Mouse (Mus musculus): ENCODE measurements around the gene Kxd1. TPM values are rescaled to one million over a fixed set of nuclear protein-coding genes. Genes with fewer than 3 reads are reported as not detected.
A peak's percentile ranks its signal among the peaks of the same experiment; 100 is the strongest.

Kxd1 gene
- 36.2 TPM in 2 replicates for polyA plus RNA-seq (2015; fragmentation: Nextera tagmentation; extraction: Ambion mirVana)

DNA sequence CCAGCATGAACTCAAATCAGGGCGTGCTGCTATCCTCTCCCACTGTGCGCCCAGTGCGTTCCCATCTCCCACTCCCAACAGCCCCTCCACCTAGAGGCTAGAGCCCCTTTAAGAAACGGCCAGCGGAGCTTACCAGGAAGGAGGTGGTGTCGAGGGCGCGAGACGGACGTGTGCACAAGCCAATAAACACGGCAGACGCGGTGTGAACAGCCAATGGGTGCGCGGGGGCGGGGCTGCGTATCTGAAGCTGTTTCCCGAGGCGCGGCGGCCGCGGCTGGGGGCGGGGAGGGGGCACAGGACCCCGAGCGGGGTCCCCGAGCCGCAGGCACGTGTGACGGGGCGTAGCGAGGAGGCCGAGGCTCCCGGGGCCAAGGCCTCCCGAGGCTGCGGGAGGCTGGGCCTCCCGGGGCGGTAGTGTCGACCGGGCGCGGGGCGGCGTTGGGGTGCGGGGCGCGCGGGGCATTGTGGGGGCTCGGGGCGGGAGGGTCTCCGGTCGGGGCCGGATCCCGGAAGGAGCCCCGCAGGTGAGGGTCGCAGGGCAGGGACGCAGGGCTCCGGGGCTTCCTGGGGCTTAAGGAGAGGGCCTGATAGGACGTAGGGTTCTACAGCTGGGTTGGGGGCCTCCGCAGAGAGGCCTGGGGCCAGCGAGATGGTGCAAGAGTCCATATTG, at the start of gene Kxd1, which contains the start of gene Fkbp8:
TSS of gene Kxd1 (minus strand) at position 445 of the 670 bp plus-strand sequence.
TSS of gene Fkbp8 (plus strand) at position 213 of the 670 bp plus-strand sequence.
- Histone ChIP-seq H3K4me3 (replicated peaks) (peak within 1 kb of the TSS; percentile 89), H3K27ac (peak within 1 kb of the TSS; percentile 92), H3K9me3 (replicated peaks) (no peaks in the 10 kb centered on the region), H3K27me3 (no peaks in the 10 kb centered on the region), H3K4me2 (peak within 1 kb of the TSS; percentile 79), H3K4me1 (replicated peaks) (peaks cover 61% of the 10 kb centered on the region), H3K36me3 (peaks cover 29% of the 10 kb centered on the region), H3K9ac (peak within 1 kb of the TSS; percentile 96)
- under 1% methylated on average over 57 of the region's 61 CpGs for WGBS (ENCODE audit: insufficient replicate concordance)
- ATAC-seq (ENCODE audit: low read depth), result peak; percentile 81
- DNase-seq, result peak; percentile 94

DNA sequence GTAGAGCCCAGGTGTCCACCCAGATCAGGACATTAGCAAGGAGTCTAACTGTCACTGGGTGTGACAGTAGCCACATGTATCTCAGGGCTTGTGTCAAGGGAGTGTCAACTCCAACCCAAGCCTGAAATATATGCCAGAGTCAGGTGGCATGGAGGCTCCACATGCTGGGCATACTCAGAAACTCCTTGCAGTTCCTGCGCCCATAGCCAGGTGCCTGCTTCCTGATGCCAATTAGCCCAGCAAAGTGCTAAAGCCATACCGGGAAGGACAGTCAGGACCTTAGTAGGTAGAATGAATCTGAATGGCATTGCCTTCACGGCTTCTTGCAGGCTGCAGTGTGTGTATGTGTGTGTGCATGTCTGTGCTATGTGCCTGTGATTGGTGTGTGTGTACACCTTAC, 49.5 kb upstream of the Kxd1 start:
- no peak overlapping the region for H3K27ac ChIP-seq
- H3K27me3 ChIP-seq, result no peaks in the 10 kb centered on the region
- H3K4me1 ChIP-seq (replicated peaks), result peaks cover 16% of the 10 kb centered on the region
- no peaks in the 10 kb centered on the region for H3K9me3 ChIP-seq (replicated peaks)
- 81% methylated on average over 3 of the region's 3 CpGs for WGBS (ENCODE audit: insufficient replicate concordance)
- no peak overlapping the region for H3K4me2 ChIP-seq
- no peak for ATAC-seq (ENCODE audit: low read depth)
- no peak overlapping the region for H3K4me3 ChIP-seq (replicated peaks)
- no peak for DNase-seq
- no peak overlapping the region for H3K9ac ChIP-seq
- peaks cover 56% of the 10 kb centered on the region for H3K36me3 ChIP-seq

DNA sequence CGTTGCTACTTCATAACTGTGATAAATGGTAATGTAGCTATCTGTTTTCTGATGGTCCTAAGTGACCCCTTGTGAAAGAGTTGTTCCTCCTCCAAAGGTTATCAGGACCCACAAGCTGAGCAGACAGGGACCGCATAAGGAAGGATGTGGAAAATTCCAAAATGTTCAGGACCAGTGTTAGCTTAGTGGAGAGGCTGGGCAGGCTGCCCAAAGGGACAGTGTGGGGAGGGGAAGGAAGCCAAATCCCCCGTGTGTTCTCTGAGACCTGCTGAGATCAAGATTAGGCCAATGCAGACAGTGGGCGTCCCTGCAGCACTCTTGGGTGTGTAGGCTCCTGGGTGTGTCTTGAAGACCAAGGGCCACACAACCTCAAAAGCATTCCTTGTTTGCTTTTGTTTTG, 47.2 kb upstream of the Kxd1 start:
- WGBS (ENCODE audit: insufficient replicate concordance), result 47% methylated on average over 4 of the region's 4 CpGs
- DNase-seq (no peak), ATAC-seq (ENCODE audit: low read depth) (0 out of 2 replicates have a peak, but pooled peaks have one; percentile 12)
- peaks cover 33% of the 10 kb centered on the region for H3K36me3 ChIP-seq
- no peaks in the 10 kb centered on the region for H3K9me3 ChIP-seq (replicated peaks)
- H3K9ac ChIP-seq, result no peak overlapping the region
- no peak overlapping the region for H3K27ac ChIP-seq
- no peak overlapping the region for H3K4me2 ChIP-seq
- H3K4me1 ChIP-seq (replicated peaks), result peaks cover 27% of the 10 kb centered on the region
- no peak overlapping the region for H3K4me3 ChIP-seq (replicated peaks)
- no peaks in the 10 kb centered on the region for H3K27me3 ChIP-seq

DNA sequence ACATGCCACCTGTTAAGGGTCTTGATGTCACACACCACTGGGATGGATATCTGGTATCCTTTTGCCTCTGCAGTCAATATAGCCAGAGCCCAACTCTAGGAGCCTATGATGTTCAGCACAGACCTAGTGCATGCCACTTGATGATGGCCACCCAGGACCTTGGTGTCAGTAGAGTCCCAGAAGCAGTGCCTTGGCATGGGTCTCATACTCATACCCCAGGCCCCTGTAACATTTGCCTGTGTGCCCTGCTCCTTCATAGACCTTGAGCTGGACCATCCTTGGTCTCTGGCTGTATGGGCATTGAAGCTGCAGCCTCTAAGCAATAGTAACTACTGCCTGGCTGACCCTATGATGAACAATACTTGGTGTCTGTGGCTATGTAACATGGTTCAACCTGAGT, 46.5 kb upstream of the Kxd1 start:
- Histone ChIP-seq H3K27ac (no peak overlapping the region), H3K36me3 (peaks cover 30% of the 10 kb centered on the region), H3K4me3 (replicated peaks) (no peak overlapping the region), H3K27me3 (no peaks in the 10 kb centered on the region), H3K9ac (no peak overlapping the region), H3K4me1 (replicated peaks) (peaks cover 31% of the 10 kb centered on the region), H3K4me2 (no peak overlapping the region), H3K9me3 (replicated peaks) (no peaks in the 10 kb centered on the region)
- ATAC-seq (ENCODE audit: low read depth) (no peak), DNase-seq (no peak)

DNA sequence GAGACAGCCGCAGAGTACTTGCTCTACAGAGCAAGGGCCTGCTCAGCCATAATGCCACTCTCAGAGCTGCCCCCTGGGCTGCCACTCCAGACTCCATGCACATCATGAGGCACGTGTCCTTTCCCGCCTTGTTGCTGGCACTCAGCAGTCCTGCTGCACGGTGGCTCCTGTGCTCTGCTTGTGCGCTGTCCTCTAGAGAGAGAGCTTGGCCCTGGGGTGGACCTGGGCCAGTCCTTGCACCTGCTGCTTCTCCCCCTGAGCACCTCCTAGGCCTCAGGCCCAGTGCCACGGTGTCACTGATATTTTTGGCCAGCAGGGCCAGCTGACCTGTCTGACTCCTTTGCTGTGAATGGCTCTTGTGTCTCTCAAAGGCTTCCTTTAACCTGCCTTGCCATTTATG, 43.2 kb upstream of the Kxd1 start:
- H3K9me3 ChIP-seq (replicated peaks), result no peaks in the 10 kb centered on the region
- H3K4me3 ChIP-seq (replicated peaks), result no peak overlapping the region
- no peak for DNase-seq
- peaks cover 16% of the 10 kb centered on the region for H3K36me3 ChIP-seq
- H3K9ac ChIP-seq, result no peak overlapping the region
- H3K27me3 ChIP-seq, result no peaks in the 10 kb centered on the region
- peaks cover 32% of the 10 kb centered on the region for H3K4me1 ChIP-seq (replicated peaks)
- H3K27ac ChIP-seq, result no peak overlapping the region
- H3K4me2 ChIP-seq, result no peak overlapping the region
- ATAC-seq (ENCODE audit: low read depth), result no peak
- WGBS (ENCODE audit: insufficient replicate concordance), result 83% methylated on average over 6 of the region's 6 CpGs

DNA sequence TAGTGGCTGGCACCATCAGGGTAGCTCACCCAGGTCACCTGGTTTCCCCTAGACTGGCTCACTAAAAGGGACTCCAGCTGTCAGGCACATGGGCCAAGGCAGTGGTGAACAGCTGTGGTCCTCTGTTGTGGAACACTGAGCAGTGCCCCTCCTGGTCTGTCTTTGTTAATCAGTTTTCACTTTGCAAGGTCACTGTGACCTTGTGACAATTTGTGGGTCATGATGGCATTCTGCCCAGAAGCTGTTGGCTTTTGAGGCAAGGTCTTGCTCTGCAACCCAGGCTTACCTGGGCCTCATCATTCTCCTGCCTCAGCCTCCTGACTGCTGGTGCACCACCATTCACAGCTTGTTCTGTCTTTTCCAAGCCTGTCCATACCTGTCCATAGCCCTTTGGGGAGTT, 42.6 kb upstream of the Kxd1 start:
- H3K4me3 ChIP-seq (replicated peaks), result no peak overlapping the region
- H3K9me3 ChIP-seq (replicated peaks), result no peaks in the 10 kb centered on the region
- DNase-seq, result no peak
- ATAC-seq (ENCODE audit: low read depth), result no peak
- H3K27ac ChIP-seq, result no peak overlapping the region
- peaks cover 36% of the 10 kb centered on the region for H3K4me1 ChIP-seq (replicated peaks)
- no peaks in the 10 kb centered on the region for H3K27me3 ChIP-seq
- no peak overlapping the region for H3K4me2 ChIP-seq
- no peak overlapping the region for H3K9ac ChIP-seq
- H3K36me3 ChIP-seq, result peaks cover 16% of the 10 kb centered on the region

DNA sequence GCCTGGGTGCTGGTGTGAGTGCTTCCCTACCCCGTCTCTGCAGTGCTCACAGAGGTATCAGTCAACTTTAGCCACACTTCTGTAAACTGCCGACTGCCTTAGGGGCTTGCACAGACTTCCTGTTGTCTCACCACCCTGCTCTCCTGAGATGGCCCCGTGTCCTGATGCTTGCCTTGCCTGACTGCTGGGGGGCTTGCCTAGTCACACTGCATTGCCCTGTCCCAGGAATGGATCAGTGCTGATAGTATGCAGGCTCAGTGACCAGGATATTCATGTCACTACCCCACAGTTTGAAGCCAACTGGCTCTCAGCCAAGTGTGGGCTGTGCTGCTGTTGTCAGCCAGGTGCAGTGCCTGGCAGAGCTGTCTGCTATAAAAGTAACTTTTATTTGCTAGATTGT, 37.8 kb upstream of the Kxd1 start:
- DNase-seq (no peak), ATAC-seq (ENCODE audit: low read depth) (no peak)

DNA sequence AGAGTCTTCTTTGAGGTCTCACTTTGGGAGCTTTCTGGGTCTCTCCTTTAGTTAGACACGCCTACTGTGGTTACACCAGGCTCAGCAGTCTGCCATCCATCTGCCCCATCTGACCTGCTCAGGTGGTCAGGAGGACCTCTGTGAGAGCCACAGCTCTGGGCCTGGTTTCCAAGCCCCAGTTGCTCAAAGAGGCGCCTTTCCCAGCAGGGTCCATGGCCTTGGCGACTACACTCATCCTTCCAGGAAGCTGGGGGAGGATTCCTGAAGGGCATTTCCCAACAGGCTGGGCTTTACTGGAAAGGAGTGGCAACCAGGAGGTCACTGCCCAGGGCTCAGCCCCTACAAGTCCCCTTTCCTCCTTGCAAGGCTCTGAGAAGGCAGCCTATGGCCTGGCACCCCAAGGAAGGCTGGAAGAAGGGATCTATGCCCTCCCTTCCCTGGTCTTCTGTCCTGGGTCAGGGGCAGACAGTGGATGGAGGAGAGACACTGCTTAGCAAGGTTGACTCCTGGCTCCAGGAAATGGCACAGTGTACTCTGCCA, 37.0 kb upstream of the Kxd1 start:
- Histone ChIP-seq H3K4me1 (replicated peaks) (peaks cover 65% of the 10 kb centered on the region), H3K9me3 (replicated peaks) (no peaks in the 10 kb centered on the region), H3K4me3 (replicated peaks) (no peak overlapping the region), H3K36me3 (0 out of 2 replicates have a peak, but pooled peaks cover 4% of the 10 kb centered on the region), H3K9ac (no peak overlapping the region; the same call in 1 of the 2 replicates), H3K27ac (no peak overlapping the region), H3K4me2 (no peak overlapping the region), H3K27me3 (no peaks in the 10 kb centered on the region)
- WGBS (ENCODE audit: insufficient replicate concordance), result 70% methylated on average over 3 of the region's 3 CpGs
- no peak for DNase-seq
- ATAC-seq (ENCODE audit: low read depth), result no peak

More for the DNA sequence above, 37.8 kb upstream of the Kxd1 start:
- Histone ChIP-seq H3K4me1 (replicated peaks) (peaks cover 65% of the 10 kb centered on the region), H3K36me3 (0 out of 2 replicates have a peak, but pooled peaks cover 4% of the 10 kb centered on the region), H3K27me3 (no peaks in the 10 kb centered on the region), H3K9ac (no peak overlapping the region; the same call in 1 of the 2 replicates), H3K27ac (no peak overlapping the region), H3K4me2 (no peak overlapping the region), H3K4me3 (replicated peaks) (no peak overlapping the region), H3K9me3 (replicated peaks) (no peaks in the 10 kb centered on the region)
- 12% methylated on average over 3 of the region's 3 CpGs for whole genome bisulfite sequencing (ENCODE audit: insufficient replicate concordance)

DNA sequence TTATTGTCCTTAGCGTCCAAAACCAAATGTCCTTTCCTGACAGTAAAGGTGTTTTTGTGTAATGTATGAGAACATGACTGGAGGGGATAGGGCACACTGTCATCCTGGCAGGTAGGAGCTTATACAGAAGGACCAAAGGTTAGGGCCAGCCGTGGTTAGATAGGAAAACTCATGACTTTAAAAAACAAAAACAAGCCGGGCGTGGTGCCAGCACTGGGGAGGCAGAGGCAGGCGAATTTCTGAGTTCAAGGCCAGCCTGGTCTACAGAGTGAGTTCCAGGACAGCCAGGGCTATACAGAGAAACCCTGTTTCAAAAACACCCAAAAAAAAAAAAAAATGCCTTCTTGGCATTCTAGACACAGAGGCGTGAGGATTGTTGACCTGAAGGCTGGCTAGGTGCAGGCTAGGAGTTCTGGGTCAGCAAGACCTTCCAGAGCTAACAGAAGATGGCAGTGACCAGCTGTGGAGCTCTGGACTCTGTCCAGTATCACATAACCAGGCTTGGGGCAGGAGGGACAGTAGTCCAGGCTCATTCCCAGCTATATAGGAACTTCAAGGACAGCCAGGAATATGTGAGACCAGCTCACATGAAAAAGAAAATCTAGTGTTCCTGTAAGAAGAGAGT, 36.1 kb upstream of the Kxd1 start:
- Histone ChIP-seq H3K4me3 (replicated peaks) (no peak overlapping the region), H3K27ac (no peak overlapping the region), H3K4me1 (replicated peaks) (peaks cover 68% of the 10 kb centered on the region), H3K9me3 (replicated peaks) (no peaks in the 10 kb centered on the region), H3K36me3 (0 out of 2 replicates have a peak, but pooled peaks cover 2% of the 10 kb centered on the region), H3K9ac (no peak overlapping the region), H3K4me2 (no peak overlapping the region), H3K27me3 (no peaks in the 10 kb centered on the region)
- no peak for ATAC-seq (ENCODE audit: low read depth)
- 68% methylated on average over 6 of the region's 6 CpGs for WGBS (ENCODE audit: insufficient replicate concordance)
- no peak for DNase-seq

DNA sequence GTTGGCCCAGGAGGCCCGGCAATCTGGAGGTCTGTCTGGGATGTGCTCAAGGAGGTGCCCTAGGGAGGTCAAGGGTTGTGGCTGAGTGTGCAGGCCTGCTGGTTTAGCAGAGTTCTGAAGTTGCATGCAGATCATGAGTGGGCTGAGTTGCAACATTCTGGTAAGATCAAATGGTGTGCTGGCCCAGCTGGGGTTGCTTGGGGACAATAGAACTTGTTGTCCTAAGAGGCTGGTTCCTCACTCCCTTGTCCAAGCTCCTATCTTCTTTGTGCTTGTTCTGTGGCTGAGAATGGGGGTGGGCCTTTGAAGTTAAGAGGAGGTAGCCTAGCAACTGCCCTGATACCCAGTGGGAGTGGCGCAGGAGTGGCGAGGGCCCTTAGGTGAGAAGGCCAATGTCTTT, 35.0 kb upstream of the Kxd1 start:
- no peak overlapping the region for H3K27ac ChIP-seq
- no peaks in the 10 kb centered on the region for H3K9me3 ChIP-seq (replicated peaks)
- no peaks in the 10 kb centered on the region for H3K27me3 ChIP-seq
- no peak overlapping the region for H3K4me2 ChIP-seq
- no peak for ATAC-seq (ENCODE audit: low read depth)
- H3K4me3 ChIP-seq (replicated peaks), result no peak overlapping the region
- WGBS (ENCODE audit: insufficient replicate concordance), result 59% methylated on average over 3 of the region's 3 CpGs
- DNase-seq, result no peak
- peaks cover 79% of the 10 kb centered on the region for H3K4me1 ChIP-seq (replicated peaks)
- no peaks in the 10 kb centered on the region for H3K36me3 ChIP-seq
- no peak overlapping the region for H3K9ac ChIP-seq

DNA sequence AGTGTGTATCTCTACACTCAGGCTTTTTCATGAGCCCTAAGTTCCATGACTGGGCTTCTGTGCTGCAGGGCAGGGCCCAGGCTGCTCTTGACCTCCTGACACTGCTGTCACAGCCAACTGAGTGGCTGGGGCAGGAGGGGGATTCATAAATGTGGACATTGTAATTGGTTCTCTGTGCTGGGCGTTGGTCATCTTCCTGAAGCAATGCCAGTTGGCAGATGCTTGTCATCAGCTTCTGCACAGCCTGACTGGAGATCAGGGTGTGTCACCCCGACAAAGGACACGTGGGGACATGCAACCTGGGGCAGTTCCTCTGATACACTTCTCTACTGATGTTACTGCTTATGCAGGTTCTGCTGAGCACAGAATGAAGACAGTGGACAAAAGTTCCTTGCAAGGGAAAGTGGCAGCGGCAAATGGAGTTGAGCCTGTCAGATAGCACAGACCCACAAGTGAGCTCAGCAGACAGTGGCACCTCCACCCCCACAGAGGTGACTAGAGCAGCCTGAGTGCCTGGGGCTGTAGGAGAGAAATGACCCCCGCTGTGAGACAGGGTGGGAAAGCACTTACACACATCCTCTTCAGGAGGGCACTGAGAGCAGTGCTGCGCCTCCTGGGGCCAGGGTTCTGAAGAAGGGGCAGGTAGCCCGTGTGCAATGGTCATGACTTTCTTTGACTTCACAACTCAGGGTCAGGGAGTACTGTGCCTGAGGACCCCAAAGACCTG, 34.2 kb upstream of the Kxd1 start:
- peak overlapping the region; percentile 33; the same call in 1 of the 2 replicates for H3K9ac ChIP-seq
- H3K27ac ChIP-seq, result peak overlapping the region; percentile 69
- ATAC-seq (ENCODE audit: low read depth), result peak; percentile 16
- no peak overlapping the region for H3K4me3 ChIP-seq (replicated peaks)
- no peaks in the 10 kb centered on the region for H3K27me3 ChIP-seq
- H3K4me2 ChIP-seq, result 0 out of 2 replicates have a peak overlapping the region, but pooled peaks have one; percentile 17
- DNase-seq, result no peak
- H3K9me3 ChIP-seq (replicated peaks), result no peaks in the 10 kb centered on the region
- no peaks in the 10 kb centered on the region for H3K36me3 ChIP-seq
- WGBS (ENCODE audit: insufficient replicate concordance), result 52% methylated on average over 7 of the region's 7 CpGs
- H3K4me1 ChIP-seq (replicated peaks), result peaks cover 87% of the 10 kb centered on the region

Data from liver, embryonic 13.5 days (tissue).